14 mouse cellular contexts compared by ENCODE assay signal in genomic region chr15:78044826-78045225, GRCm38 (mm10).
A peak's percentile ranks its signal among the peaks of the same experiment; 100 is the strongest.
DNase-seq lines count a peak whose midpoint lies in the region; ATAC-seq lines count a peak whose summit lies in the region.
"Had no signal": no experiment of that assay in that cellular context is flagged by ENCODE, and none has a peak within 500 bp of the region (broad histone marks: within the 10 kb centered on the region; RNA-seq: fewer than 3 reads in every experiment).

No protein-coding gene starts in this region.

- no peaks in the 10 kb centered on the region for H3K36me3 ChIP-seq in midbrain, embryonic 16.5 days (ENCODE audit: control insufficient read depth, insufficient read depth, low read length)
- no peaks in the 10 kb centered on the region for H3K36me3 ChIP-seq in midbrain, embryonic 14.5 days (ENCODE audit: control insufficient read depth, insufficient read depth, low read length)
- no peaks in the 10 kb centered on the region for H3K36me3 ChIP-seq in liver, embryonic 12.5 days
- H3K36me3 ChIP-seq: embryonic facial prominence, embryonic 15.5 days; forebrain, embryonic 15.5 days; intestine, embryonic 15.5 days; stomach, embryonic 15.5 days had no signal

- H3K9me3 ChIP-seq in midbrain, embryonic 16.5 days (replicated peaks; ENCODE audit: control insufficient read depth, low read length, poor library complexity, severe bottlenecking): no peaks in the 10 kb centered on the region
- H3K9me3 ChIP-seq in midbrain, embryonic 14.5 days (ENCODE audit: control insufficient read depth, low read length): no peaks in the 10 kb centered on the region
- no peaks in the 10 kb centered on the region for H3K9me3 ChIP-seq in liver, embryonic 12.5 days (replicated peaks)
- H3K9me3 ChIP-seq: embryonic facial prominence, embryonic 15.5 days; forebrain, embryonic 15.5 days; intestine, embryonic 15.5 days; stomach, embryonic 15.5 days had no signal

- 0 out of 2 replicates have a peak, but pooled peaks have one; percentile 48 for ATAC-seq in midbrain, embryonic 16.5 days
- ATAC-seq in midbrain, embryonic 14.5 days (ENCODE audit: low FRiP score, low TSS enrichment): no peak
- ATAC-seq in liver, embryonic 12.5 days: no peak
- ATAC-seq: forebrain, embryonic 15.5 days; intestine, embryonic 15.5 days had no signal

- H3K4me2 ChIP-seq in midbrain, embryonic 16.5 days (ENCODE audit: low read length): no peak overlapping the region
- H3K4me2 ChIP-seq in midbrain, embryonic 14.5 days (ENCODE audit: low read length): no peak overlapping the region
- H3K4me2 ChIP-seq in liver, embryonic 12.5 days: no peak overlapping the region
- H3K4me2 ChIP-seq: embryonic facial prominence, embryonic 15.5 days; forebrain, embryonic 15.5 days; intestine, embryonic 15.5 days; stomach, embryonic 15.5 days had no signal

- H3K27ac ChIP-seq in midbrain, embryonic 16.5 days (ENCODE audit: low read length): peak overlapping the region; percentile 51; the same call in 1 of the 2 replicates
- H3K27ac ChIP-seq in midbrain, embryonic 14.5 days (replicated peaks; ENCODE audit: low read depth, low read length): no peak overlapping the region
- H3K27ac ChIP-seq in liver, embryonic 12.5 days: no peak overlapping the region
- H3K27ac ChIP-seq: embryonic facial prominence, embryonic 15.5 days; intestine, embryonic 15.5 days; liver, embryonic 14.5 days; stomach, embryonic 15.5 days had no signal

- DNase-seq in midbrain, embryonic 14.5 days: no peak
- peak; percentile 32 to 52 for DNase-seq in layer of hippocampus, adult 18-20 months (ENCODE audit: low spot score in 2 of 2)
- DNase-seq in left cerebral cortex, adult 9 months (ENCODE audit: low spot score in 2 of 2): peak; percentile 57 to 76
- peak; percentile 92 for DNase-seq in telencephalon, adult 2 months (ENCODE audit: low read depth, low spot score)
- no peak for DNase-seq in urinary bladder, postnatal 36 days (ENCODE audit: low spot score in 2 of 2)
- DNase-seq: heart, adult 11 months; heart, postnatal 10 days had no signal

- H3K9ac ChIP-seq in midbrain, embryonic 16.5 days (ENCODE audit: low read depth, low read length): no peak overlapping the region
- no peak overlapping the region for H3K9ac ChIP-seq in midbrain, embryonic 14.5 days (replicated peaks; ENCODE audit: low read length)
- H3K9ac ChIP-seq in liver, embryonic 12.5 days: no peak overlapping the region
- H3K9ac ChIP-seq: embryonic facial prominence, embryonic 15.5 days; forebrain, embryonic 15.5 days; intestine, embryonic 15.5 days; liver, embryonic 14.5 days; stomach, embryonic 15.5 days had no signal

- peaks cover 5% of the 10 kb centered on the region for H3K4me1 ChIP-seq in midbrain, embryonic 16.5 days (ENCODE audit: control insufficient read depth, insufficient read depth, low read length)
- no peaks in the 10 kb centered on the region for H3K4me1 ChIP-seq in midbrain, embryonic 14.5 days (ENCODE audit: control insufficient read depth, insufficient read depth, low read length)
- no peaks in the 10 kb centered on the region for H3K4me1 ChIP-seq in liver, embryonic 12.5 days
- H3K4me1 ChIP-seq: embryonic facial prominence, embryonic 15.5 days; forebrain, embryonic 15.5 days; intestine, embryonic 15.5 days; stomach, embryonic 15.5 days had no signal

- H3K4me3 ChIP-seq in midbrain, embryonic 16.5 days (ENCODE audit: low read depth, low read length): no peak overlapping the region
- H3K4me3 ChIP-seq in midbrain, embryonic 14.5 days (replicated peaks; ENCODE audit: low read depth, low read length): no peak overlapping the region
- H3K4me3 ChIP-seq in liver, embryonic 12.5 days: no peak overlapping the region
- H3K4me3 ChIP-seq: embryonic facial prominence, embryonic 15.5 days; forebrain, embryonic 15.5 days; intestine, embryonic 15.5 days; stomach, embryonic 15.5 days had no signal

- 59% methylated on average over 6 of the region's 6 CpGs for WGBS in midbrain, embryonic 16.5 days
- WGBS in midbrain, embryonic 14.5 days: 73% methylated on average over 6 of the region's 6 CpGs
- WGBS in liver, embryonic 12.5 days (ENCODE audit: insufficient replicate concordance): 64% methylated on average over 6 of the region's 6 CpGs

- no peaks in the 10 kb centered on the region for H3K27me3 ChIP-seq in midbrain, embryonic 16.5 days (ENCODE audit: control insufficient read depth, insufficient read depth, low read depth, low read length)
- H3K27me3 ChIP-seq in midbrain, embryonic 14.5 days (ENCODE audit: control insufficient read depth, insufficient read depth, low read length): no peaks in the 10 kb centered on the region
- no peaks in the 10 kb centered on the region for H3K27me3 ChIP-seq in liver, embryonic 12.5 days (replicated peaks)
- H3K27me3 ChIP-seq: embryonic facial prominence, embryonic 15.5 days; forebrain, embryonic 15.5 days; stomach, embryonic 15.5 days had no signal

Comparison
In these comparisons a context has a peak if more than half of its experiments do, and no peak if none do; other contexts are left out.
1. DNase-seq: peak in layer of hippocampus, adult 18-20 months (2 of 2), left cerebral cortex, adult 9 months (2 of 2) and telencephalon, adult 2 months (single experiment); none in midbrain, embryonic 14.5 days (single experiment) and urinary bladder, postnatal 36 days (0 of 2).